Comparison of ENCODE assay signal across 14 mouse cellular contexts in the genomic region with DNA sequence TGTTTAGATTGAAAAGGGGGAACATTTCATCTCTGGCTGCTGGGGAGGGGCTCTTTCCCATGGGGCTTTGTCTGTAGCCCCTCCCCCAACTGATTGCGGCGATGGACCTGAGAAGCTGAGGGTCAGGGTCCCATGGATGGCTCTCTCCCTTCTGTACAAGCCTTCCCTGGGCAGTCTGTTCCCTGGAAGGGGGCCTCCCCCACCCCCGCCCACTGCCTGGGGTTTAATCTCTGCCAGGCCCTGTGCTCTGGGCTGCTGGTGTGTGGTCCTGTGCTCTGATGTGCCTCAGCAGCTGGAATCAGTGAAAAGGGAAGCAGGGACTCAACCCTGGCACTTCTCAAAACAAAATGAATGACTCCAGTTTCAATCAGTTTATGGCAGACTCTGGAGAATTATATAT. TPM values are rescaled to one million over a fixed set of nuclear protein-coding genes. Genes with fewer than 3 reads are reported as not detected.
DNase-seq lines count a peak whose midpoint lies in the region; ATAC-seq lines count a peak whose summit lies in the region.
"Had no signal": no experiment of that assay in that cellular context is flagged by ENCODE, and none has a peak within 500 bp of the region (broad histone marks: within the 10 kb centered on the region; RNA-seq: fewer than 3 reads in every experiment).

No protein-coding gene starts in this region.

- H3K9me3 ChIP-seq in midbrain, embryonic 11.5 days (ENCODE audit: control insufficient read depth, low read length) = no peaks in the 10 kb centered on the region
- no peaks in the 10 kb centered on the region for H3K9me3 ChIP-seq in midbrain, embryonic 15.5 days
- H3K9me3 ChIP-seq in embryonic facial prominence, embryonic 12.5 days = no peaks in the 10 kb centered on the region
- H3K9me3 ChIP-seq in hindbrain, embryonic 13.5 days = no peaks in the 10 kb centered on the region
- H3K9me3 ChIP-seq in neural tube, embryonic 12.5 days = no peaks in the 10 kb centered on the region

- ATAC-seq in midbrain, embryonic 11.5 days (ENCODE audit: low FRiP score) = peak; percentile 86
- ATAC-seq in midbrain, embryonic 15.5 days (replicated peaks) = no peak; the same call in 1 of the 2 replicates
- ATAC-seq in embryonic facial prominence, embryonic 12.5 days (ENCODE audit: insufficient number of reproducible peaks, insufficient read depth, low FRiP score, low TSS enrichment) = peak; percentile 80; the same call in 1 of the 2 replicates
- no peak; the same call in 1 of the 2 replicates for ATAC-seq in hindbrain, embryonic 13.5 days (ENCODE audit: low FRiP score)
- peak; percentile 61; the same call in 1 of the 2 replicates for ATAC-seq in neural tube, embryonic 12.5 days (ENCODE audit: low FRiP score, low read depth)
- ATAC-seq in activated CD4-positive, CD25-positive, alpha-beta regulatory T cell, adult 4 months = no peak

- no peaks in the 10 kb centered on the region for H3K36me3 ChIP-seq in midbrain, embryonic 11.5 days (ENCODE audit: control insufficient read depth, insufficient read depth, low read length)
- no peaks in the 10 kb centered on the region for H3K36me3 ChIP-seq in midbrain, embryonic 15.5 days (replicated peaks)
- H3K36me3 ChIP-seq in embryonic facial prominence, embryonic 12.5 days = no peaks in the 10 kb centered on the region
- H3K36me3 ChIP-seq in hindbrain, embryonic 13.5 days = no peaks in the 10 kb centered on the region
- no peaks in the 10 kb centered on the region for H3K36me3 ChIP-seq in neural tube, embryonic 12.5 days

- peak overlapping the region; percentile 10; the same call in 1 of the 2 replicates for H3K4me2 ChIP-seq in midbrain, embryonic 11.5 days
- H3K4me2 ChIP-seq in midbrain, embryonic 15.5 days = no peak overlapping the region
- peak overlapping the region; percentile 29 for H3K4me2 ChIP-seq in embryonic facial prominence, embryonic 12.5 days (replicated peaks)
- 0 out of 2 replicates have a peak overlapping the region, but pooled peaks have one; percentile 21 for H3K4me2 ChIP-seq in hindbrain, embryonic 13.5 days
- H3K4me2 ChIP-seq in neural tube, embryonic 12.5 days (replicated peaks) = peak overlapping the region; percentile 10; the same call in 1 of the 2 replicates

- peak overlapping the region; percentile 54 for H3K9ac ChIP-seq in midbrain, embryonic 11.5 days (ENCODE audit: low read length)
- no peak overlapping the region for H3K9ac ChIP-seq in midbrain, embryonic 15.5 days
- peak overlapping the region; percentile 30; the same call in 1 of the 2 replicates for H3K9ac ChIP-seq in embryonic facial prominence, embryonic 12.5 days
- no peak overlapping the region for H3K9ac ChIP-seq in hindbrain, embryonic 13.5 days
- 0 out of 2 replicates have a peak overlapping the region, but pooled peaks have one; percentile 33 for H3K9ac ChIP-seq in neural tube, embryonic 12.5 days

- H3K27ac ChIP-seq in midbrain, embryonic 11.5 days (ENCODE audit: low read depth, low read length) = peak overlapping the region; percentile 27; the same call in 1 of the 2 replicates
- H3K27ac ChIP-seq in midbrain, embryonic 15.5 days = no peak overlapping the region
- peak overlapping the region; percentile 50; the same call in 1 of the 2 replicates for H3K27ac ChIP-seq in embryonic facial prominence, embryonic 12.5 days
- H3K27ac ChIP-seq in hindbrain, embryonic 13.5 days = no peak overlapping the region
- no peak overlapping the region for H3K27ac ChIP-seq in neural tube, embryonic 12.5 days

- DNase-seq in midbrain, embryonic 11.5 days (ENCODE audit: low spot score, missing footprints) = no peak
- DNase-seq in spleen, postnatal 36 days (ENCODE audit: low spot score in 2 of 2) = no peak
- DNase-seq in layer of hippocampus, adult 8-10 months (ENCODE audit: low spot score in 2 of 2) = no peak
- DNase-seq: kidney, adult 11 months; layer of hippocampus, adult 9-11 months; lung, postnatal 4 days; thymus, postnatal 14 days had no signal

- WGBS in midbrain, embryonic 11.5 days = 3% methylated on average over 3 of the region's 3 CpGs
- 9% methylated on average over 3 of the region's 3 CpGs for WGBS in midbrain, embryonic 15.5 days
- 3% methylated on average over 3 of the region's 3 CpGs for WGBS in embryonic facial prominence, embryonic 12.5 days
- whole genome bisulfite sequencing in hindbrain, embryonic 13.5 days = 9% methylated on average over 3 of the region's 3 CpGs
- WGBS in neural tube, embryonic 12.5 days = 9% methylated on average over 3 of the region's 3 CpGs

- peaks cover 16% of the 10 kb centered on the region for H3K4me1 ChIP-seq in midbrain, embryonic 11.5 days (ENCODE audit: control insufficient read depth, insufficient read depth, low read length)
- H3K4me1 ChIP-seq in midbrain, embryonic 15.5 days = peaks cover 6% of the 10 kb centered on the region
- peaks cover 27% of the 10 kb centered on the region for H3K4me1 ChIP-seq in embryonic facial prominence, embryonic 12.5 days
- H3K4me1 ChIP-seq in hindbrain, embryonic 13.5 days (replicated peaks) = peaks cover 16% of the 10 kb centered on the region
- H3K4me1 ChIP-seq in neural tube, embryonic 12.5 days = peaks cover 7% of the 10 kb centered on the region

- H3K27me3 ChIP-seq in midbrain, embryonic 11.5 days (ENCODE audit: control insufficient read depth, insufficient read depth, low read length) = no peaks in the 10 kb centered on the region
- H3K27me3 ChIP-seq in midbrain, embryonic 15.5 days (replicated peaks) = no peaks in the 10 kb centered on the region
- no peaks in the 10 kb centered on the region for H3K27me3 ChIP-seq in embryonic facial prominence, embryonic 12.5 days
- 0 out of 2 replicates have a peak, but pooled peaks cover 3% of the 10 kb centered on the region for H3K27me3 ChIP-seq in hindbrain, embryonic 13.5 days
- no peaks in the 10 kb centered on the region for H3K27me3 ChIP-seq in neural tube, embryonic 12.5 days (replicated peaks)

- H3K4me3 ChIP-seq in midbrain, embryonic 11.5 days (ENCODE audit: low read depth, low read length) = no peak overlapping the region
- no peak overlapping the region for H3K4me3 ChIP-seq in midbrain, embryonic 15.5 days
- no peak overlapping the region for H3K4me3 ChIP-seq in embryonic facial prominence, embryonic 12.5 days
- no peak overlapping the region for H3K4me3 ChIP-seq in hindbrain, embryonic 13.5 days
- H3K4me3 ChIP-seq in neural tube, embryonic 12.5 days = no peak overlapping the region

RNA-seq across cellular contexts. Expression of a gene that starts 16.8 kb away (rescaled TPM):
- polyA plus RNA-seq in midbrain, embryonic 11.5 days (2014; fragmentation: Nextera tagmentation; extraction: Ambion mirVana) = 17.3 and 19.0 TPM in 2 replicates
- 27.8 and 29.9 TPM in 2 replicates for polyA plus RNA-seq in midbrain, embryonic 15.5 days (2015; fragmentation: Nextera tagmentation; extraction: Ambion mirVana)
- 14.7 and 15.8 TPM in 2 replicates for polyA plus RNA-seq in embryonic facial prominence, embryonic 12.5 days (2016; fragmentation: Nextera tagmentation; extraction: Ambion mirVana)
- polyA plus RNA-seq in hindbrain, embryonic 13.5 days (2015; fragmentation: Nextera tagmentation; extraction: Ambion mirVana) = 20.5 and 21.4 TPM in 2 replicates
- polyA plus RNA-seq in neural tube, embryonic 12.5 days (2016; fragmentation: Nextera tagmentation; extraction: Ambion mirVana) = 14.7 and 20.7 TPM in 2 replicates
- 10 to 100 TPM in 2 of 4 experiments, 1 to 10 TPM in 2; 8.3 to 15.7 (median 11.5) TPM for total RNA-seq in layer of hippocampus, adult 8-10 months (2022)
- under 1 TPM in 1 of 2 experiments, not detected in 1; 0.53 TPM for polyA plus RNA-seq in activated CD4-positive, CD25-positive, alpha-beta regulatory T cell, adult 4 months (2017; shearing (Covaris generic))

RNA-seq across cellular contexts. Expression of a gene that starts 41.3 kb away (rescaled TPM):
- polyA plus RNA-seq in midbrain, embryonic 11.5 days (2014; fragmentation: Nextera tagmentation; extraction: Ambion mirVana) = 0.26 and 0.44 TPM in 2 replicates
- 0.50 and 0.66 TPM in 2 replicates for polyA plus RNA-seq in midbrain, embryonic 15.5 days (2015; fragmentation: Nextera tagmentation; extraction: Ambion mirVana)
- 0.82 and 0.93 TPM in 2 replicates for polyA plus RNA-seq in embryonic facial prominence, embryonic 12.5 days (2016; fragmentation: Nextera tagmentation; extraction: Ambion mirVana)
- polyA plus RNA-seq in hindbrain, embryonic 13.5 days (2015; fragmentation: Nextera tagmentation; extraction: Ambion mirVana) = 0.21 and 0.76 TPM in 2 replicates
- 0.30 and 0.46 TPM in 2 replicates for polyA plus RNA-seq in neural tube, embryonic 12.5 days (2016; fragmentation: Nextera tagmentation; extraction: Ambion mirVana)
- not detected for total RNA-seq in layer of hippocampus, adult 8-10 months (2022)
- polyA plus RNA-seq in activated CD4-positive, CD25-positive, alpha-beta regulatory T cell, adult 4 months (2017; shearing (Covaris generic)) = 1 to 10 TPM in 1 of 2 experiments, under 1 TPM in 1; 0.52 to 1.4 TPM
- total RNA-seq: granulocyte monocyte progenitor cell, adult 5-6 weeks had no signal
- polyA plus RNA-seq: small intestine, adult 2 months had no signal

Comparison
In these comparisons a context has a peak if more than half of its experiments do, and no peak if none do; other contexts are left out.
1. ATAC-seq: peak in midbrain, embryonic 11.5 days (single experiment), embryonic facial prominence, embryonic 12.5 days (single experiment) and neural tube, embryonic 12.5 days (single experiment); none in midbrain, embryonic 15.5 days (single experiment), hindbrain, embryonic 13.5 days (single experiment) and activated CD4-positive, CD25-positive, alpha-beta regulatory T cell, adult 4 months (single experiment).
2. H3K27ac ChIP-seq: peak in midbrain, embryonic 11.5 days (single experiment) and embryonic facial prominence, embryonic 12.5 days (single experiment); none in midbrain, embryonic 15.5 days (single experiment), hindbrain, embryonic 13.5 days (single experiment) and neural tube, embryonic 12.5 days (single experiment).
3. H3K9ac ChIP-seq: peak in midbrain, embryonic 11.5 days (single experiment), embryonic facial prominence, embryonic 12.5 days (single experiment) and neural tube, embryonic 12.5 days (single experiment); none in midbrain, embryonic 15.5 days (single experiment) and hindbrain, embryonic 13.5 days (single experiment).
4. RNA of a gene that starts 16.8 kb away (polyA plus RNA-seq): 27.8 to 29.9 TPM in midbrain, embryonic 15.5 days, 20.5 to 21.4 TPM in hindbrain, embryonic 13.5 days, 17.3 to 19.0 TPM in midbrain, embryonic 11.5 days, 14.7 to 20.7 TPM in neural tube, embryonic 12.5 days and 14.7 to 15.8 TPM in embryonic facial prominence, embryonic 12.5 days; 0.53 TPM in activated CD4-positive, CD25-positive, alpha-beta regulatory T cell, adult 4 months; every median in the first group is over 10 times any median in the second.